Mouse (Mus musculus): ENCODE measurements at regions not wholly inside any gene's neighbourhood (a gene's known extent, or its start where the extent isn't known, plus 50 kb on each side); places are given as distances from the start of the nearest gene placed in this dataset.

GRCm38 (mm10) chr17:76327371-76327770 is 775.6 kb upstream of the Fam98a start:
- no peak for DNase-seq (ENCODE audit: low read depth, low spot score)

GRCm38 (mm10) chr17:76294630-76295029 is 742.9 kb upstream of the Fam98a start:
- DNase-seq (ENCODE audit: low read depth, low spot score), result peak; percentile 2
